Mouse (Mus musculus) thymus, postnatal 36 days (tissue): Measurements from ENCODE around the gene Tmem63b.

Experiments
- DNase-seq, 2 experiments: peaks; one replicate each; pipeline ENCODE4 v3.0.0; 2022; ENCODE audit warnings: mixed read lengths in 2 of 2

The Tmem63b gene

GRCm38 (mm10) chr17:45703187-45703586 is 16.5 kb upstream of the Tmem63b start:
- no peak for DNase-seq

GRCm38 (mm10) chr17:45702254-45702653 is 15.5 kb upstream of the Tmem63b start:
- DNase-seq = no peak

- no peak for DNase-seq
Observed at GRCm38 (mm10) chr17:45701236-45701591, 14.5 kb upstream of the Tmem63b start.

- no peak for DNase-seq
Observed at GRCm38 (mm10) chr17:45700496-45701235, 14.0 kb upstream of the Tmem63b start.

- DNase-seq = no peak
Observed at GRCm38 (mm10) chr17:45699039-45699740, 12.5 kb upstream of the Tmem63b start.

- no peak for DNase-seq
Observed at GRCm38 (mm10) chr17:45698368-45698767, 11.7 kb upstream of the Tmem63b start.

- no peak for DNase-seq
Observed at GRCm38 (mm10) chr17:45696981-45697380, 10.3 kb upstream of the Tmem63b start.

GRCm38 (mm10) chr17:45695227-45696120 is 8.8 kb upstream of the Tmem63b start:
- no peak for DNase-seq

GRCm38 (mm10) chr17:45693812-45694565 is 7.3 kb upstream of the Tmem63b start:
- no peak for DNase-seq

- DNase-seq = no peak
Observed at GRCm38 (mm10) chr17:45692159-45692558, 5.5 kb upstream of the Tmem63b start.

- DNase-seq = no peak
Observed at GRCm38 (mm10) chr17:45690044-45690443, 3.3 kb upstream of the Tmem63b start.

GRCm38 (mm10) chr17:45689120-45689519 is 2.4 kb upstream of the Tmem63b start:
- DNase-seq = no peak

- peak; percentile 93 for DNase-seq
Observed at GRCm38 (mm10) chr17:45686093-45686619, 549 bp downstream of the Tmem63b start, which contains the start of gene Mrpl14. Mrpl14 (plus strand) TSS chr17:45686322.

- DNase-seq = peak; percentile 41 to 63
Observed at GRCm38 (mm10) chr17:45685171-45686092, 1.3 kb downstream of the Tmem63b start.

GRCm38 (mm10) chr17:45684667-45685131 is 2.0 kb downstream of the Tmem63b start:
- no peak for DNase-seq

GRCm38 (mm10) chr17:45682843-45683242 is 3.9 kb downstream of the Tmem63b start:
- no peak for DNase-seq

GRCm38 (mm10) chr17:45681588-45681987 is 5.1 kb downstream of the Tmem63b start:
- DNase-seq = no peak

GRCm38 (mm10) chr17:45680391-45680980 is 6.2 kb downstream of the Tmem63b start:
- no peak for DNase-seq

- DNase-seq = peak; percentile 65 to 72
Observed at GRCm38 (mm10) chr17:45678106-45678505, 8.6 kb downstream of the Tmem63b start.

- no peak for DNase-seq
Observed at GRCm38 (mm10) chr17:45672598-45672997, 14.1 kb downstream of the Tmem63b start.
